Mouse (Mus musculus) limb, embryonic 14.5 days (tissue): Measurements from ENCODE around the gene Cfd. TPM values are rescaled to one million over a fixed set of nuclear protein-coding genes. Genes with fewer than 3 reads are reported as not detected.

Experiments
- ATAC-seq: fragments of 200-750 bp; cut with Nextera tagmentation; 2 replicates; pipeline ENCODE4 v1.8.0; 2017; ENCODE audit warnings: low read depth, moderate number of reproducible peaks, moderate TSS enrichment; ENCODE audit not compliant: low FRiP score
- DNase-seq: peaks from one replicate; pipeline ENCODE4 v3.0.0-alpha.2; 2015; ENCODE audit warnings: low spot score
- H3K27ac ChIP-seq: fragments of 300-500 bp; sonication (generic); replicated peaks from 2 replicates; pipeline ENCODE4 v1.5.1; 2014; ENCODE audit warnings: low read depth, mild to moderate bottlenecking, low read length, moderate library complexity, mixed read lengths
- H3K27me3 ChIP-seq: fragments of 300-500 bp; sonication (generic); 2 replicates; pipeline ENCODE4 v1.6.1; 2014; ENCODE audit warnings: low read length, mixed read lengths; ENCODE audit not compliant: control insufficient read depth, insufficient read depth
- H3K36me3 ChIP-seq: fragments of 300-500 bp; sonication (generic); 2 replicates; pipeline ENCODE4 v1.6.1; 2014; ENCODE audit warnings: mild to moderate bottlenecking, low read length, moderate library complexity, mixed read lengths; ENCODE audit not compliant: control insufficient read depth, insufficient read depth
- H3K4me1 ChIP-seq: fragments of 300-500 bp; sonication (generic); 2 replicates; pipeline ENCODE4 v1.6.1; 2014; ENCODE audit warnings: antibody characterized with exemption, low read length, mixed read lengths; ENCODE audit not compliant: control insufficient read depth, insufficient read depth
- H3K4me2 ChIP-seq: fragments of 300-500 bp; sonication (generic); replicated peaks from 2 replicates; pipeline ENCODE4 v1.6.1; 2014; ENCODE audit warnings: low read depth, mild to moderate bottlenecking, low read length, moderate library complexity; ENCODE audit not compliant: severe bottlenecking
- H3K4me3 ChIP-seq: fragments of 300-500 bp; sonication (generic); replicated peaks from 2 replicates; pipeline ENCODE4 v1.5.1; 2014; ENCODE audit warnings: low read length
- H3K9ac ChIP-seq: fragments of 300-500 bp; sonication (generic); 2 replicates; pipeline ENCODE4 v1.6.1; 2014; ENCODE audit warnings: mild to moderate bottlenecking, low read depth, low read length, moderate library complexity; ENCODE audit not compliant: severe bottlenecking
- H3K9me3 ChIP-seq: fragments of 300-500 bp; sonication (generic); 2 replicates; pipeline ENCODE4 v1.6.1; 2016; ENCODE audit warnings: low read length; ENCODE audit not compliant: control insufficient read depth
- POLR2A ChIP-seq: fragments of 200-500 bp; IDR thresholded peaks from 2 replicates; pipeline ENCODE4 v1.8.0; 2012; ENCODE audit warnings: inconsistent platforms, mild to moderate bottlenecking, moderate library complexity, borderline replicate concordance; ENCODE audit not compliant: insufficient read depth, insufficient read length; ENCODE audit errors: extremely low read depth
- WGBS: fragments of 180-500 bp; shearing (Covaris S2); extraction: QIAGEN DNeasy Blood & Tissue Kit; methylation state at CpG from one replicate; pipeline ENCODE4 v1.1.7; 2014; 5-methylcytosine and 5-hydroxymethylcytosine counted together
- polyA plus RNA-seq, 2 experiments: library from polyadenylated mRNA; depleted of rRNA in 1 of 2; stranded (reverse) in 1 of 2; unstranded in 1 of 2; fragments of >200 nt; fragmentation: Nextera tagmentation in 1 of 2; extraction: Ambion mirVana in 1 of 2; gene quantifications; 2 replicates each; pipeline versions ENCODE4 v1.2.1 to v1.2.3; 2012 to 2014

Gene Cfd
- polyA plus RNA-seq, 2 experiments: 1.1 TPM; not detected in 1

DNA sequence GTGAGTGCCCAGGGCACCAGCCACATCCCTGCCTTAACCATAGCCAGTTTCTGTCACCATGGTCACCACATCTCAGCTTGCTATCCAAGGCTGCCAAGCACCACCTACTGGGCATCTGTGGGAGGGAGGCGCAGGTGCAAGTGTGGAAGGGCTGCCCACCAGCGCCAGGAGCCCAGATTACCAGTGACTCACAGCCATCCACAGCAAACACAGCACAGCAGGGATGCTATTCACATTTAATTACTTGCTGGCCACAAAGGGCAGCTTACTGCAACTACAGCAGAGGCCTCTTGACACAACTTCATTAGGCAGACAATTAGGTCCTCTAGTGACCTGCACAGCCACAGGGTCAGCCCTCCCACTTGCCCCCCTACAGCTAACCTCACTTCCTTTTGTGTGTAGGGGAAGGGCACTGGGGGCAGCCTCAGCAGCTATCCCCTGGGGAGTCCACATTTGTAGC is 10.3 kb downstream of the Cfd start:
- Histone ChIP-seq H3K27me3 (no peaks in the 10 kb centered on the region), H3K36me3 (peaks cover 80% of the 10 kb centered on the region), H3K9ac (peak overlapping the region; percentile 28; the same call in 1 of the 2 replicates), H3K4me2 (no peak overlapping the region), H3K4me1 (no peaks in the 10 kb centered on the region), H3K4me3 (no peak overlapping the region), H3K27ac (no peak overlapping the region), H3K9me3 (no peaks in the 10 kb centered on the region)
- TF ChIP-seq POLR2A: no peak
- DNase-seq: no peak
- WGBS: 36% methylated on average over 2 of the region's 2 CpGs
- ATAC-seq: no peak

DNA sequence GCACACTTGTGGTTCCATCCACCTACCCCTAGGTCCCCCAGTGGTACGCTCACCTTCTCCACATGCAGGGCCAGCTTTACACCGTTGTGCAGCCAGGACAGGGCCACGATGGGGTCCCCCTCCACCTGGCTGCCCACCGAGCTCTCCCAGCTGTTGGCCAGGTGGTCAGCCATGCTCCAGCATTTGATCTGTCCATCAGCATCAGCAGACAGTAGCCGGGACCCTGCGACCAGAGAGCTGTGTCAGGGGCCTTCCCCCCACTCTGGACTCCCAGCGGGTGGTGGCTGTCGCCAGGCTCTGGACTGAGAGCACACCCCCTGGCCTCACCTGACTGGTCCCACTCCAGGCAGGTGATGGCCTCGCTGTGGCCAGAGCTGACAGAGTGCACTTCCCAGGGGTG is 16.1 kb downstream of the Cfd start:
- ATAC-seq: no peak
- Histone ChIP-seq H3K4me1 (no peaks in the 10 kb centered on the region), H3K27me3 (no peaks in the 10 kb centered on the region), H3K4me2 (no peak overlapping the region), H3K9ac (no peak overlapping the region), H3K9me3 (no peaks in the 10 kb centered on the region), H3K36me3 (peaks cover 65% of the 10 kb centered on the region), H3K4me3 (no peak overlapping the region), H3K27ac (no peak overlapping the region)
- TF ChIP-seq POLR2A: no peak
- 92% methylated on average over 9 of the region's 9 CpGs for WGBS
- DNase-seq: no peak

DNA sequence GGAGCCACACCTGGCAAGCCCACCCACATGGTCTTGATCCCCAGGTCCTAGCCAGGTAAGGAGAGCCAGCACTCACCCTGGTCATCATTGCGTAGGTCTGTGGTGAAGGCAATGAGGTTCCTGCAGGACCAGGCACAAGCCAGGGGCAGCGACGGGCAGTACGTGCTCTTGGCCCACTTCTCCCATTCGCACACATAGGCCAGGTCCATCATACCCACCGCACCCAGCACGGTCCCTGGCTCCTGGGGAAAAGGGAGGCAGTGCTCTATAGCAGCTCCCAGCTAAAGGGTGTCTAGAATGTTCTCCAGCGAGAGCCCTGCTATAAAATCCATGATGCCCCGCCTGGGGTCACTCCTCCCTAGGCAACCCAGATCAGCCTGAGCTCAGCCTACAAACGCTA is 16.8 kb downstream of the Cfd start:
- TF ChIP-seq POLR2A: no peak
- H3K36me3 ChIP-seq: peaks cover 64% of the 10 kb centered on the region
- no peak overlapping the region for H3K9ac ChIP-seq
- WGBS: 87% methylated on average over 10 of the region's 10 CpGs
- no peaks in the 10 kb centered on the region for H3K4me1 ChIP-seq
- H3K27ac ChIP-seq: no peak overlapping the region
- H3K9me3 ChIP-seq: no peaks in the 10 kb centered on the region
- no peak overlapping the region for H3K4me2 ChIP-seq
- H3K4me3 ChIP-seq: no peak overlapping the region
- DNase-seq: no peak
- no peak for ATAC-seq
- no peaks in the 10 kb centered on the region for H3K27me3 ChIP-seq

DNA sequence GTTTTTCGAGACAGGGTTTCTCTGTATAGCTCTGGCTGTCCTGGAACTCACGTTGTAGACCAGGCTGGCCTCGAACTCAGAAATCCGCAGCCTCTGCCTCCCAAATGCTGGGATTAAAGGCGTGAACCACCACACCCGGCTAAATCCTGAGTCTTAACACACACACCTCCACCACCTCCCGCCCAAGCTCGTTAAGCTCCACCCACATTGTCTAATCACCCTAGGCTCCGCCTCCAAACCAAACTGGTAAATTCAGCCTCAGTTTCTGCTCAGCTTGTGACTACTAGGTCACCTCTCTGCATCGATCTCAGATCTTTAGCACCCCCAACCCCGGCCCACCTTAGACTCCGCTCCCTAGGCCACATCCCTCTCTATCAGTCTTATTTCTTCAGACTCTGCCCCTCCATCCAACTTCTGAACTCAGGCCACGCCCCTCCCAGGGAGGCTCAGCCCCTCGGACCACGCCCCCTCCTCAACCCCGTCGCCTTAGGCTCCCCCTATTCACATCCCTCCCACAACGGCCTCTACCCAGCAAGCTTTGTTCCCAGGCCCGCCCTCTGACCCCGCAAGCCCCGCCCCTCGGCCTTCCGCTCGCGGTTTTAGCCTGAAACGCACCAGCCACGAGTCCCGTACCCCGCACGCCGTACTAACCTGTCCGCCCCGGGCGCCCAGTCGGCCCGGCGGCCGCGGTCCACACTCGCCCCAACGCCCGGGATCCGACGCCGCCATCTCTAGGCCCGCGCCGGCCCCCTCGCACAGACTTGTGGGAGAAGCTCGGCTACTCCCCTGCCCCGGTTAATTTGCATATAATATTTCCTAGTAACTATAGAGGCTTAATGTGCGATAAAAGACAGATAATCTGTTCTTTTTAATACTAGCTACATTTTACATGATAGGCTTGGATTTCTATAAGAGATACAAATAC is 17.8 kb downstream of the Cfd start, which contains the start of gene Med16:
Gene Med16 (minus strand): TSS at position 757 of the 925 bp plus-strand sequence.
- Histone ChIP-seq H3K9ac (peak within 1 kb of the TSS; percentile 97), H3K27me3 (no peaks in the 10 kb centered on the region), H3K36me3 (peaks cover 62% of the 10 kb centered on the region), H3K4me2 (peak within 1 kb of the TSS; percentile 48), H3K4me3 (peak within 1 kb of the TSS; percentile 70), H3K9me3 (no peaks in the 10 kb centered on the region), H3K27ac (peak within 1 kb of the TSS; percentile 98), H3K4me1 (no peaks in the 10 kb centered on the region)
- ATAC-seq (peak; percentile 97), DNase-seq (peak; percentile 96)
- TF ChIP-seq POLR2A: 0 out of 2 replicates have a peak, but pooled peaks have one; percentile 69
- WGBS: 2% methylated on average over 51 of the region's 52 CpGs

DNA sequence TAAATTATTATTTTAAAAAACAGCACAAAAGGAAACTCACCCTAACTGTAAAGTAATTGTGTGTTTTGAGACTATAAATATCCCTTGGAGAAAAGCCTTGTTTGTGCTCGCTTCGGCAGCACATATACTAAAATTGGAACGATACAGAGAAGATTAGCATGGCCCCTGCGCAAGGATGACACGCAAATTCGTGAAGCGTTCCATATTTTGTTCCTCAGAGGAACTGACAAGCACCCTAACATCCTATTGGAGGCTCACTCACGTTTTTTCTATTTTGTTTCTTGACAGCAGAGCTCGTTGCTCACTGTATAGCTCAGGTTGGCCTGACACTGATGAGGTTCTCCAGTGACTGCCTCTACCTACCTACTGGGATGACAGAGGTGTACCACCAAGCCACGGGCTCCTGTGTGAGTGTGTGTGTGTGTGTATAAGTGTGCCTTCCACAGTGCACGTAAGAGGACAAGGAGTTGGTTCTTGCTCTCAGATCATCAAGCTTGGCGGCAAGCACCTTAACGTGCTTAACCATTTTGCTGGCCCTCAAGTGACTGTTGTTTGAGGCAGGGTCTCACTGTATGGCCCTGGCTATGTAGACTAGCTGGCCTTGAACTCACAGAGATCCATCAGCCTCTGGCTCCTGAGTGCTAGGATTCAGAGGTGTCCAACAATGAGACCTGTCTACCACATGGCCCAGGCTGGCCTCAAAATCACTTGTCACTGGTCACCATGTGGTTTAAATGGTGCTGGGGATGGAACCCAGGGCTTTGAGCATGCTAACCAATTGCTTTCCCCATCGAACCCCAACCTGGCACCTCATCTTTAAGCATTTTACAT is 18.7 kb downstream of the Cfd start:
- peak overlapping the region; percentile 70 for H3K4me3 ChIP-seq
- H3K27me3 ChIP-seq: no peaks in the 10 kb centered on the region
- H3K27ac ChIP-seq: peak overlapping the region; percentile 98
- peak overlapping the region; percentile 97 for H3K9ac ChIP-seq
- DNase-seq: no peak
- ATAC-seq: peak; percentile 56
- no peaks in the 10 kb centered on the region for H3K9me3 ChIP-seq
- 22% methylated on average over 14 of the region's 14 CpGs for WGBS
- H3K36me3 ChIP-seq: peaks cover 58% of the 10 kb centered on the region
- H3K4me2 ChIP-seq: peak overlapping the region; percentile 48; the same call in 1 of the 2 replicates
- H3K4me1 ChIP-seq: no peaks in the 10 kb centered on the region; the same call in 1 of the 2 replicates
- TF ChIP-seq POLR2A: no peak
